Mouse (Mus musculus) embryonic facial prominence, embryonic 11.5 days (tissue): ENCODE results near the gene Arhgap28. TPM values are rescaled to one million over a fixed set of nuclear protein-coding genes. Genes with fewer than 3 reads are reported as not detected.

Source experiments
- ATAC-seq: fragments of 200-750 bp; cut with Nextera tagmentation; replicated peaks from 2 replicates; pipeline ENCODE4 v1.8.0; 2017; ENCODE audit warnings: low read depth; ENCODE audit not compliant: insufficient number of reproducible peaks, low FRiP score, low TSS enrichment
- DNase-seq: peaks from one replicate; pipeline ENCODE4 v3.0.0-alpha.2; 2015; ENCODE audit warnings: low spot score
- H3K27ac ChIP-seq: fragments of 300-500 bp; sonication (generic); replicated peaks from 2 replicates; pipeline ENCODE4 v1.5.1; 2014; ENCODE audit warnings: mild to moderate bottlenecking, low read depth, low read length, control low read depth
- H3K27me3 ChIP-seq: fragments of 300-500 bp; sonication (generic); 2 replicates; pipeline ENCODE4 v1.6.1; 2014; ENCODE audit warnings: mild to moderate bottlenecking, low read length, moderate library complexity, mixed read lengths; ENCODE audit not compliant: control insufficient read depth, insufficient read depth
- H3K36me3 ChIP-seq: fragments of 300-500 bp; sonication (generic); replicated peaks from 2 replicates; pipeline ENCODE4 v1.6.1; 2014; ENCODE audit warnings: low read depth, mild to moderate bottlenecking, low read length, moderate library complexity, mixed read lengths; ENCODE audit not compliant: control insufficient read depth, insufficient read depth
- H3K4me1 ChIP-seq: fragments of 300-500 bp; sonication (generic); 2 replicates; pipeline ENCODE4 v1.6.1; 2014; ENCODE audit warnings: low read length, mixed read lengths; ENCODE audit not compliant: control insufficient read depth, insufficient read depth
- H3K4me2 ChIP-seq: fragments of 300-500 bp; sonication (generic); 2 replicates; pipeline ENCODE4 v1.6.1; 2014; ENCODE audit warnings: low read depth, mild to moderate bottlenecking, control low read depth, low read length, moderate library complexity
- H3K4me3 ChIP-seq: fragments of 300-500 bp; sonication (generic); 2 replicates; pipeline ENCODE4 v1.5.1; 2014; ENCODE audit warnings: low read depth, low read length, control low read depth
- H3K9ac ChIP-seq: fragments of 300-500 bp; sonication (generic); replicated peaks from 2 replicates; pipeline ENCODE4 v1.6.1; 2014; ENCODE audit warnings: mild to moderate bottlenecking, control low read depth, low read length
- H3K9me3 ChIP-seq: fragments of 300-500 bp; sonication (generic); replicated peaks from 2 replicates; pipeline ENCODE4 v1.6.1; 2016; ENCODE audit warnings: mild to moderate bottlenecking, low read length, inconsistent platforms, mixed read lengths; ENCODE audit not compliant: control insufficient read depth
- WGBS: fragments of 180-500 bp; shearing (Covaris S2); extraction: QIAGEN DNeasy Blood & Tissue Kit; methylation state at CpG from one replicate; pipeline ENCODE4 v1.1.7; 2014; 5-methylcytosine and 5-hydroxymethylcytosine counted together
- polyA plus RNA-seq: library from polyadenylated mRNA; unstranded; fragments of >200 nt; fragmentation: Nextera tagmentation; extraction: Ambion mirVana; gene quantifications from 2 replicates; pipeline ENCODE4 v1.2.1, GENCODE M21; 2014

Arhgap28 gene
- polyA plus RNA-seq, 1 experiment from 2014 or later = 82.7 TPM

DNA sequence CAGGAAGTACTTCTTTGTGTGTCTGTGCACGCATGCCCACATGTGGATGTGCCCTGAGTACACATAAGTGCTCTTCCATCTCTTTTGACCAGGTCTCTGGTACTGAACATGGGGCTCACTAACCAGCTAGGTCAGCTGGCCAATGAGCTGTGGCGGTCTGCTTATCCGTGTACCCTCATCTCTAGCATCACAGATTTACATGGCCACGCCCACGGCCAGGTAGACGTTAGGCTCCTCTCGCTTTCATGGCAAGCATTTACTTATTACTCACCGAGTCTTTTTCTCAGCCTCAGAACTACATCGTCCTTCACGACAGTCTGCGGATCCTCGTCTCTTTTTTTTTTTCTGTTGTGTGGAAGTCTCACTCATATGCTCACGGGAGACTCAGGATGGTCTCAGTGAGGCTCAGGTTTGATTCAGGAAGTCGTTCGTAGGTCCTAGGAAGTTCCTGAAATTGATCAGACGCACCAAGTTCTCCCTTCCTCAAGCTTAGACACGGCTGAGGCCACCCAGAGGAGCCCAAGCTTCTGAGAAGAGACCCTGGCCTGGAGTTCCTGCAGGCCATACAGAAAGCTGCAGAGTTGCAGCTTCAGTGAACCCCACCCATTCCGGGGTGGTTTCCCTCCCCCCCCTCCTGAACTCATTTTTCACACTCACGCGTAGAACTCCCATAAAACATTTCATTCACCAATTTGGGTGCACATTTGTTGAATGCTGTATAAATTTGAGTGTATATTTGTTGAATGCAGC, 167.6 kb downstream of the Arhgap28 start:
- Histone ChIP-seq H3K9ac (no peak overlapping the region), H3K4me2 (no peak overlapping the region)
- 92% methylated on average over 20 of the region's 20 CpGs for WGBS

DNA sequence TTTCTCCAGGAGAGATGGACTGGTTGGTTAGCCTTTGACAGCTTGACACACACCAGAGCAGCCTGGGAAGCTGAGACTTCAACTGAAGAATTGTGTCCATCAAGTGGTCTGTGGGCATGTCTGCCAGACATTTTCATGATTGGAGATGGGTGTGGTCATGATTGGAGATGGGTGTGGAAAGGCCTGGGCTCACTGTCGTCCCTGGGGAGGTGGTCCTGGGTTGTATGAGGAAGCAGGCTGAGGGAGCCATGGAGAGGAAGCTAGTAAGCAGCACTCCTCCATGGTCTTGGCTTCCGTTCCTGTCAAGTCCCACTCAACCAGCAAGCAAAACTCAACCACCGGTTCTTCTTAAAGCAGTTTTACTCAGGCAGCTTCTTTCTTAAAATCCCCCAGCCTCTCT, 176.5 kb downstream of the Arhgap28 start:
- 92% methylated on average over 3 of the region's 3 CpGs for WGBS
- DNase-seq (no peak), ATAC-seq (no peak)
- no peak overlapping the region for H3K4me2 ChIP-seq
- no peaks in the 10 kb centered on the region for H3K36me3 ChIP-seq
- no peak overlapping the region for H3K4me3 ChIP-seq
- H3K27ac ChIP-seq = no peak overlapping the region
- H3K9ac ChIP-seq = no peak overlapping the region
- no peaks in the 10 kb centered on the region for H3K4me1 ChIP-seq
- H3K9me3 ChIP-seq = no peaks in the 10 kb centered on the region
- no peaks in the 10 kb centered on the region for H3K27me3 ChIP-seq

More for the DNA sequence above, 167.6 kb downstream of the Arhgap28 start:
- H3K27me3 ChIP-seq = no peaks in the 10 kb centered on the region
- no peaks in the 10 kb centered on the region for H3K9me3 ChIP-seq
- no peak for DNase-seq
- no peak for ATAC-seq
- H3K4me3 ChIP-seq = no peak overlapping the region
- no peaks in the 10 kb centered on the region; the same call in 1 of the 2 replicates for H3K36me3 ChIP-seq
- H3K27ac ChIP-seq = no peak overlapping the region
- no peaks in the 10 kb centered on the region for H3K4me1 ChIP-seq

- no peak overlapping the region for H3K4me3 ChIP-seq
Measured at GRCm38 (mm10) chr17:67816916-67817315, 187.0 kb downstream of the Arhgap28 start.

GRCm38 (mm10) chr17:67815720-67816119, 188.2 kb downstream of the Arhgap28 start:
- DNase-seq (no peak), ATAC-seq (no peak)
- Histone ChIP-seq H3K36me3 (peaks cover 5% of the 10 kb centered on the region), H3K9me3 (no peaks in the 10 kb centered on the region), H3K27ac (no peak overlapping the region), H3K9ac (no peak overlapping the region), H3K4me3 (no peak overlapping the region), H3K4me1 (no peaks in the 10 kb centered on the region), H3K27me3 (no peaks in the 10 kb centered on the region), H3K4me2 (no peak overlapping the region)
- 95% methylated on average over 11 of the region's 11 CpGs for whole genome bisulfite sequencing

More at GRCm38 (mm10) chr17:67816916-67817315, 187.0 kb downstream of the Arhgap28 start:
- peaks cover 3% of the 10 kb centered on the region for H3K36me3 ChIP-seq
- ATAC-seq (no peak), DNase-seq (no peak)
- no peak overlapping the region for H3K9ac ChIP-seq
- H3K4me1 ChIP-seq = no peaks in the 10 kb centered on the region
- H3K27ac ChIP-seq = no peak overlapping the region
- no peak overlapping the region for H3K4me2 ChIP-seq
- WGBS = 95% methylated on average over 10 of the region's 10 CpGs
- H3K9me3 ChIP-seq = no peaks in the 10 kb centered on the region
- H3K27me3 ChIP-seq = no peaks in the 10 kb centered on the region

- peaks cover 5% of the 10 kb centered on the region for H3K36me3 ChIP-seq
- 90% methylated on average over 6 of the region's 6 CpGs for WGBS
Measured at GRCm38 (mm10) chr17:67813666-67814065, 190.3 kb downstream of the Arhgap28 start.

DNA sequence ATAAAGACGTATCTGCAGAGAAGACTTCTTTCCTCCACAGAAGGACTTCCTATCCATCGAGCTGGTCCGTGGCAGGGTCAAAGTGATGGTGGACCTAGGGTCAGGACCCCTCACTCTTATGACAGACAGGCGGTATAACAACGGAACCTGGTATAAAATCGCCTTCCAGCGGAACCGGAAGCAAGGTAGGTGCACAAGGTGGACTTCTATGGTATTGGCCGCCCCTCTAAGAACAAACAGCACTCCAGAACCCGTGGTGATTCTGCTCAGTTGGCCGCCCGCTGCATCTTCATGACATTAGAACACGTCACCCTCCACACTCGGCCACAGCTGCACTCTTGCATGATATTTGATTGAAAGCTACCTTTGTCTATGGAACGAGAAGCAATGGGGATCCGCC, 194.7 kb downstream of the Arhgap28 start:
- 91% methylated on average over 16 of the region's 16 CpGs for WGBS
- ATAC-seq (no peak), DNase-seq (no peak)
- Histone ChIP-seq H3K36me3 (peaks cover 3% of the 10 kb centered on the region), H3K27ac (no peak overlapping the region), H3K9ac (no peak overlapping the region), H3K27me3 (no peaks in the 10 kb centered on the region), H3K4me1 (no peaks in the 10 kb centered on the region), H3K4me3 (no peak overlapping the region), H3K4me2 (no peak overlapping the region), H3K9me3 (no peaks in the 10 kb centered on the region)

More at GRCm38 (mm10) chr17:67813666-67814065, 190.3 kb downstream of the Arhgap28 start:
- no peak overlapping the region for H3K9ac ChIP-seq
- DNase-seq (no peak), ATAC-seq (no peak)
- no peaks in the 10 kb centered on the region for H3K9me3 ChIP-seq
- no peaks in the 10 kb centered on the region for H3K4me1 ChIP-seq
- H3K27me3 ChIP-seq = no peaks in the 10 kb centered on the region
- no peak overlapping the region for H3K4me2 ChIP-seq
- H3K27ac ChIP-seq = no peak overlapping the region
- H3K4me3 ChIP-seq = no peak overlapping the region
